Mouse (Mus musculus): ENCODE data around the gene Arpc5.
A peak's percentile ranks its signal among the peaks of the same experiment; 100 is the strongest.

Gene Arpc5

GRCm38 (mm10) chr1:152766032-152766772 is at the start of gene Arpc5, which contains the start of gene Rgl1:
Gene Arpc5 (plus strand): TSS chr1:152766542.
Gene Rgl1 (minus strand): TSS chr1:152766351.
- Histone ChIP-seq H3K4me1 (replicated peaks; ENCODE audit: low read depth, low read length) (peaks cover 20% of the 10 kb centered on the region), H3K9me3 (ENCODE audit: low read length) (no peaks in the 10 kb centered on the region), H3K36me3 (ENCODE audit: insufficient read depth, low read length) (peaks cover 29% of the 10 kb centered on the region), H3K4me3 (replicated peaks; ENCODE audit: low read length) (peak within 1 kb of the TSS; percentile 98), H3K27me3 (ENCODE audit: insufficient read depth, low read length) (peaks cover 21% of the 10 kb centered on the region)
- TF ChIP-seq NANOG (IDR thresholded peaks at IDR 0.05; ENCODE audit: borderline replicate concordance, low read length) (no peak), POU5F1 (IDR thresholded peaks at IDR 0.05; ENCODE audit: borderline replicate concordance, low read length) (no peak), CTCF (conservative IDR thresholded peaks at IDR 0.05; ENCODE audit: low read length) (no peak)

DNA sequence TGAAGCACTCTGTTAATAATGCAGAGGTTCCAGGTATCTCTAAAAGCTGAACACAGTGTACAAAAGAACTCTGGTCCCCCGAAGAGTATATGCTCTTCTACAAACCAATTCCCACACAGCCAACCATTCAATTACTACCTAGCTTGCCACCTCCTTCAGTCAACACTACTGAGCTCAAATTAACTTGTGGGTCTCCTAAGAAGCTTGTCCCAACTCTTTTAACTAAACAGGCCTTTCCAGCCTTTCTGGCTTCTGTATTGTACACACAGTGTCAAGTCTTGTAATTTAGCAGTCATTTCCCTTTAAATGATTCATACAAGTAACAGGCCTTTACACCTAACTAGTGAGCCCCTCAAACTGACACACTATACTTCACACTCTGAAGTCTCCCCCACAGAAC is 49.0 kb upstream of the Arpc5 start:
- no peaks in the 10 kb centered on the region for H3K27me3 ChIP-seq (ENCODE audit: insufficient read depth, low read length)
- no peaks in the 10 kb centered on the region for H3K36me3 ChIP-seq (ENCODE audit: insufficient read depth, low read length)
- H3K9me3 ChIP-seq (ENCODE audit: low read length): no peaks in the 10 kb centered on the region
- peaks cover 28% of the 10 kb centered on the region for H3K4me1 ChIP-seq (replicated peaks; ENCODE audit: low read depth, low read length)
- H3K4me3 ChIP-seq (replicated peaks; ENCODE audit: low read length): no peak overlapping the region
- TF ChIP-seq NANOG (IDR thresholded peaks at IDR 0.05; ENCODE audit: borderline replicate concordance, low read length) (no peak), CTCF (conservative IDR thresholded peaks at IDR 0.05; ENCODE audit: low read length) (no peak), POU5F1 (IDR thresholded peaks at IDR 0.05; ENCODE audit: borderline replicate concordance, low read length) (no peak)

- H3K4me3 ChIP-seq (replicated peaks; ENCODE audit: low read length): no peak overlapping the region
- no peak for TF ChIP-seq POU5F1 (IDR thresholded peaks at IDR 0.05; ENCODE audit: borderline replicate concordance, low read length)
- TF ChIP-seq NANOG (IDR thresholded peaks at IDR 0.05; ENCODE audit: borderline replicate concordance, low read length): no peak
- TF ChIP-seq CTCF (conservative IDR thresholded peaks at IDR 0.05; ENCODE audit: low read length): no peak
- no peaks in the 10 kb centered on the region for H3K9me3 ChIP-seq (ENCODE audit: low read length)
- no peaks in the 10 kb centered on the region for H3K36me3 ChIP-seq (ENCODE audit: insufficient read depth, low read length)
- no peaks in the 10 kb centered on the region for H3K27me3 ChIP-seq (ENCODE audit: insufficient read depth, low read length)
- H3K4me1 ChIP-seq (replicated peaks; ENCODE audit: low read depth, low read length): peaks cover 28% of the 10 kb centered on the region
Measured at GRCm38 (mm10) chr1:152718200-152718599, 48.1 kb upstream of the Arpc5 start.

- Histone ChIP-seq H3K4me1 (replicated peaks; ENCODE audit: low read depth, low read length) (peaks cover 28% of the 10 kb centered on the region), H3K27me3 (ENCODE audit: insufficient read depth, low read length) (no peaks in the 10 kb centered on the region), H3K36me3 (ENCODE audit: insufficient read depth, low read length) (no peaks in the 10 kb centered on the region), H3K9me3 (ENCODE audit: low read length) (no peaks in the 10 kb centered on the region), H3K4me3 (replicated peaks; ENCODE audit: low read length) (no peak overlapping the region)
- TF ChIP-seq CTCF (conservative IDR thresholded peaks at IDR 0.05; ENCODE audit: low read length) (no peak), NANOG (IDR thresholded peaks at IDR 0.05; ENCODE audit: borderline replicate concordance, low read length) (no peak), POU5F1 (IDR thresholded peaks at IDR 0.05; ENCODE audit: borderline replicate concordance, low read length) (no peak)
Measured at GRCm38 (mm10) chr1:152720969-152721368, 45.4 kb upstream of the Arpc5 start.

DNA sequence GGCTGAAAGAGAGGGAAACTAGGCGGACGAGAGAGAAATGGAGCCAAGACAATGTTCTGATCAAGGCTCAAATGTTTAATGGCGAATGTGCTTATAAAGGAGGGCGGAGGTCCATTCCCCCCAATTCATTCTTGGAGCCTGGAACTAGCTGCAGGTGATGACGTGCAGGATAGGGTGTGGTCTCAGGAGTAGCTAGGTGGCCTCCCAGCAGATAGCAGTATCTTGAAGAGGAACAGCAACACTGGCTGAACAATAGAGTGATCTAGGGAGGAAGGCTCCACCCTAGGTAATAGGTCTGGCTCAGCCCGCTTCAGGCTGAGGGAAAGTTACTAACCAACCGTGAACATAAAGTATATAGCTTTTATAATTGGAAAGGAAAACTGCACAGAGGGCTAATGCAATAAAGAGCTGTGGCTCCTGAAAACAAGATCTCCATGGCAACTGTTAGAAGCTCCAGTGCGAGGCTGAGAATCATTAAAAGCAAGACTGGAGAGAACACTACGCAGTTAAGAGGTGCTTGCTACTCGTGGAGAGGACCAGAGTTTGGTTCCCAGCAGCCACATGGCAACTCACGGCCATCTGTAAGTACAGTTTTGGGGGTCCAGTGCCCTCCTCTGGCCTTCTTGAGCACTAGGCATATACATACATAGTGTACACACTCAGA is 44.7 kb upstream of the Arpc5 start:
- TF ChIP-seq CTCF (conservative IDR thresholded peaks at IDR 0.05; ENCODE audit: low read length): no peak
- TF ChIP-seq POU5F1 (IDR thresholded peaks at IDR 0.05; ENCODE audit: borderline replicate concordance, low read length): no peak
- no peak for TF ChIP-seq NANOG (IDR thresholded peaks at IDR 0.05; ENCODE audit: borderline replicate concordance, low read length)
- H3K36me3 ChIP-seq (ENCODE audit: insufficient read depth, low read length): no peaks in the 10 kb centered on the region
- no peaks in the 10 kb centered on the region for H3K9me3 ChIP-seq (ENCODE audit: low read length)
- H3K4me3 ChIP-seq (replicated peaks; ENCODE audit: low read length): no peak overlapping the region; the same call in 1 of the 2 replicates
- peaks cover 28% of the 10 kb centered on the region for H3K4me1 ChIP-seq (replicated peaks; ENCODE audit: low read depth, low read length)
- no peaks in the 10 kb centered on the region for H3K27me3 ChIP-seq (ENCODE audit: insufficient read depth, low read length)

DNA sequence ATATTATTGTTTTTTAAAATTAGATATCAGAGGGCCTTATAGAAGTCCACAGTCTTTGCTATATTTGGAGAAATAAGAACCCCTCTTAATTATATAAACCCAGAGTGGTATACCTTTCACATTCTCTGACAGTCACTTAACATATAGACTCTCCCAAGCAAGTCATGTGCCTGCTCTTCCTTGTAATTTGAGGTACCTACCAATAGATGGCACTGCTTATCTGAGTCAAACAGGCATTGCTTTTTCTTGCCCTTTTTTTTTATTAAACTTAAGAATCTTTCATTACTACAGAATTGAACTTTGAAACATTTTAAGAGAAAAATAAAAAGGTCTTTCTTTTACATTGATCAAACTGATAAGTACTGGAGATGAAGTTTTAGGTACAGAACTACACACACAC is 42.1 kb upstream of the Arpc5 start:
- H3K9me3 ChIP-seq (ENCODE audit: low read length): no peaks in the 10 kb centered on the region
- H3K4me1 ChIP-seq (replicated peaks; ENCODE audit: low read depth, low read length): peaks cover 19% of the 10 kb centered on the region
- H3K27me3 ChIP-seq (ENCODE audit: insufficient read depth, low read length): 0 out of 2 replicates have a peak, but pooled peaks cover 2% of the 10 kb centered on the region
- no peak overlapping the region for H3K4me3 ChIP-seq (replicated peaks; ENCODE audit: low read length)
- H3K36me3 ChIP-seq (ENCODE audit: insufficient read depth, low read length): no peaks in the 10 kb centered on the region
- TF ChIP-seq CTCF (conservative IDR thresholded peaks at IDR 0.05; ENCODE audit: low read length) (peak; percentile 65), NANOG (IDR thresholded peaks at IDR 0.05; ENCODE audit: borderline replicate concordance, low read length) (no peak), POU5F1 (IDR thresholded peaks at IDR 0.05; ENCODE audit: borderline replicate concordance, low read length) (no peak)

DNA sequence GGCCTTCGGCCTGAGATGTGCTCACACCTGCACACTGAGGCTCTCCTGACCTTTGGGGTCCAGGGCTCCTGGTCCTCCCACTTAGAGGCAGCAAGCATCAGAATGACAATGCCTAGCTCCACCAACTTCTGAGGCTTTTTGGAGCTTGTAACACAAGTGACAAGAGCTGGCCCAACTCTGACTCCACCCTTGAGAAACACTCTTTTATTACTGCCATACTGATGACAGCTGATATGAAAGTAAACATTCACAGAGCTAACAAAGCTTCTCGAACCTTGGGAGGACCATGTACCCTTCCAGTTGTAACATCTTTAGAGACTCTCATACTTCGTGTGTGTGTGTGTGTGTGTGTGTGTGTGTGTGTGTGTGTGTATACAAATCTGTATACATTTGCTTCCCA is 40.2 kb upstream of the Arpc5 start:
- no peaks in the 10 kb centered on the region for H3K36me3 ChIP-seq (ENCODE audit: insufficient read depth, low read length)
- peaks cover 15% of the 10 kb centered on the region for H3K4me1 ChIP-seq (replicated peaks; ENCODE audit: low read depth, low read length)
- H3K9me3 ChIP-seq (ENCODE audit: low read length): no peaks in the 10 kb centered on the region
- no peak overlapping the region for H3K4me3 ChIP-seq (replicated peaks; ENCODE audit: low read length)
- peaks cover 12% of the 10 kb centered on the region for H3K27me3 ChIP-seq (ENCODE audit: insufficient read depth, low read length)
- TF ChIP-seq NANOG (IDR thresholded peaks at IDR 0.05; ENCODE audit: borderline replicate concordance, low read length) (no peak), CTCF (conservative IDR thresholded peaks at IDR 0.05; ENCODE audit: low read length) (no peak), POU5F1 (IDR thresholded peaks at IDR 0.05; ENCODE audit: borderline replicate concordance, low read length) (no peak)

DNA sequence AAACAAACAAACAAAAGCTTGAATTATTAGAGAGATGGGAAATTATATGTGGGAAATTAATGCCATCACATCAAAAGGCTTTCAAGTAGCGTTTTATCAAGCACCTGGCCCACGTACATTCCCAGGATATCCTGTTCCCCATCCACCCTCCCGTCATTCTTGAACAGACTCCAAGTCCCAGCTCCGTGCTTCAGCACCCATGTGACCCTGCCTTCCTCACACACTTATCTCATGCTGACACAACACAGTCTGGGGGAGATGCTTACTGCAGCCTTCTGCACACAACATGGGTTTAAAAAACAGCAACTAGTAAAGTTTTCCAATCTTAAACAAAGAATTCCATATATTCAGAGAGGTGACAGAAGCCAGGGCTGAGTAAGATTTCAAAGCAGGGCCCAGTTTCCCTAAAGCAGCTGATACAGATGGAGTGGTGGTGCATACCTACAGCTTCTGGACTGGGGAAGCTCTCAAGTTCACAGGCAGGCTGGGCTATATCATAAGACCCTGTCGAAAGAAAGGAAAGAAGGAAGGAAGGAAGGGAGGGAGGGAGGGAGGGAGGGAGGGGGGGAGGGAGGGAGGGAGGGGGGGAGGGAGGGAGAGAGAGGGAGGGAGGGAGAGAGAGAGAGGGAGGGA is 38.6 kb upstream of the Arpc5 start:
- no peak for TF ChIP-seq CTCF (conservative IDR thresholded peaks at IDR 0.05; ENCODE audit: low read length)
- no peak for TF ChIP-seq POU5F1 (IDR thresholded peaks at IDR 0.05; ENCODE audit: borderline replicate concordance, low read length)
- no peak for TF ChIP-seq NANOG (IDR thresholded peaks at IDR 0.05; ENCODE audit: borderline replicate concordance, low read length)
- Histone ChIP-seq H3K27me3 (ENCODE audit: insufficient read depth, low read length) (peaks cover 20% of the 10 kb centered on the region), H3K36me3 (ENCODE audit: insufficient read depth, low read length) (no peaks in the 10 kb centered on the region), H3K4me1 (replicated peaks; ENCODE audit: low read depth, low read length) (peaks cover 6% of the 10 kb centered on the region; the same call in 1 of the 2 replicates), H3K9me3 (ENCODE audit: low read length) (no peaks in the 10 kb centered on the region), H3K4me3 (replicated peaks; ENCODE audit: low read length) (no peak overlapping the region)
